Mouse (Mus musculus): ENCODE data around the gene Leng1. TPM values are rescaled to one million over a fixed set of nuclear protein-coding genes. Genes with fewer than 3 reads are reported as not detected.

Leng1 gene
- total RNA-seq, 2 experiments from 2014 or later, result 5.3 to 5.6 TPM

DNA sequence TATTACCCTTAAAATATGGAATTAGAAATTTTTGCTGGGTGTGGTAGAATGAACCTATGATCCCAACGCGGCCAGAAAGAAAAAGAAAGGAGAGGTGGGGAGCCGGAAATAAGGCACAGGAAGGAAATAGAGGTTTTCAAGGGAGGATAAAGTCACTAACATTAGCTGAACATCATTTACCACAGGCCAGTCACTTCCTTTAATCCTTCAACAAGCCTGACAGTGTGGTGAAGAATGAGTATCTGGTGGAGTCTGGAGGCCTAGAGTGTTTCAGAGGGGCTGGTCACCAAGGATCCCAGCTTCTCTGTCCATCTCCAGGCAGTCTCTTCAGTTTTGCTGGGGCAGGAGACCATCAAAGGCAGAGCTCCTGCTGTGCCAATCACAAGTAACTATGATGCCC, 55.2 kb downstream of the Leng1 start:
- TF ChIP-seq CTCF (conservative IDR thresholded peaks at IDR 0.05), result no peak
- H3K4me3 ChIP-seq, result no peak overlapping the region

More for the DNA sequence above, 55.2 kb downstream of the Leng1 start:
- no peak for DNase-seq (ENCODE audit: low spot score in 2 of 2)
- H3K27ac ChIP-seq, result no peak overlapping the region

Small RNAs within 50 kb of the gene (microRNA-seq; reads per million reads assigned to microRNA genes)
- gene Mir3572, result 4.1 to 5.8 reads per million in 2 experiments

Other genes with a start within 250 kb of the Leng1 start
- 1 to 10 TPM; 1.9 to 2.2 TPM for gene Cacng6, start 241.6 kb downstream of the Leng1 start, total RNA-seq (2021)
- not detected for gene Tarm1, start 163.2 kb downstream of the Leng1 start, total RNA-seq (2021)
- 1 to 10 TPM in 1 of 2 experiments, under 1 TPM in 1; 0.56 to 1.5 TPM for gene Oscar, start 49.7 kb downstream of the Leng1 start, total RNA-seq (2021)
- gene Ndufa3, start 48.5 kb downstream of the Leng1 start, total RNA-seq (2021), result 100 to 1,000 TPM; 537 to 571 TPM
- 10 to 100 TPM; 43.7 to 51.9 TPM for gene Tfpt, start 35.9 kb downstream of the Leng1 start, total RNA-seq (2021)
- 10 to 100 TPM; 55.5 to 59.2 TPM for gene Prpf31, start 35.9 kb downstream of the Leng1 start, total RNA-seq (2021)
- gene Cnot3, start 20.6 kb downstream of the Leng1 start, total RNA-seq (2021), result 10 to 100 TPM; 67.9 to 71.5 TPM
- 1 to 10 TPM; 4.3 to 9.7 TPM for gene Tmc4, start 11.7 kb upstream of the Leng1 start, total RNA-seq (2021)
- gene Tsen34, start 27.0 kb upstream of the Leng1 start, total RNA-seq (2021), result 10 to 100 TPM; 80.2 to 84.8 TPM
- gene Mboat7, start 27.7 kb upstream of the Leng1 start, total RNA-seq (2021), result 100 to 1,000 TPM; 160 to 170 TPM
- gene Rps9, start 38.2 kb upstream of the Leng1 start, total RNA-seq (2021), result 100 to 1,000 TPM; 387 to 404 TPM
- under 1 TPM in 1 of 2 experiments, not detected in 1; 0.36 TPM for gene Pirb, start 54.6 kb upstream of the Leng1 start, total RNA-seq (2021)
- not detected for gene Gm15448, start 159.8 kb upstream of the Leng1 start, total RNA-seq (2021)
- not detected for gene Pira2, start 179.2 kb upstream of the Leng1 start, total RNA-seq (2021)
- gene Gm14548, start 232.3 kb upstream of the Leng1 start, total RNA-seq (2021), result not detected
- not detected for gene Lilra6, start 249.7 kb upstream of the Leng1 start, total RNA-seq (2021)